Mouse (Mus musculus): Measurements from ENCODE around the gene Vhl. TPM values are rescaled to one million over a fixed set of nuclear protein-coding genes. Genes with fewer than 3 reads are reported as not detected.
"Not testable (repeated sequence)": the region's sequence is repeated elsewhere in the genome, so short reads cannot be mapped to it uniquely, and the experiment has no call there.

Gene Vhl
- polyA plus RNA-seq, 1 experiment from 2014 or later, result 7.8 TPM

DNA sequence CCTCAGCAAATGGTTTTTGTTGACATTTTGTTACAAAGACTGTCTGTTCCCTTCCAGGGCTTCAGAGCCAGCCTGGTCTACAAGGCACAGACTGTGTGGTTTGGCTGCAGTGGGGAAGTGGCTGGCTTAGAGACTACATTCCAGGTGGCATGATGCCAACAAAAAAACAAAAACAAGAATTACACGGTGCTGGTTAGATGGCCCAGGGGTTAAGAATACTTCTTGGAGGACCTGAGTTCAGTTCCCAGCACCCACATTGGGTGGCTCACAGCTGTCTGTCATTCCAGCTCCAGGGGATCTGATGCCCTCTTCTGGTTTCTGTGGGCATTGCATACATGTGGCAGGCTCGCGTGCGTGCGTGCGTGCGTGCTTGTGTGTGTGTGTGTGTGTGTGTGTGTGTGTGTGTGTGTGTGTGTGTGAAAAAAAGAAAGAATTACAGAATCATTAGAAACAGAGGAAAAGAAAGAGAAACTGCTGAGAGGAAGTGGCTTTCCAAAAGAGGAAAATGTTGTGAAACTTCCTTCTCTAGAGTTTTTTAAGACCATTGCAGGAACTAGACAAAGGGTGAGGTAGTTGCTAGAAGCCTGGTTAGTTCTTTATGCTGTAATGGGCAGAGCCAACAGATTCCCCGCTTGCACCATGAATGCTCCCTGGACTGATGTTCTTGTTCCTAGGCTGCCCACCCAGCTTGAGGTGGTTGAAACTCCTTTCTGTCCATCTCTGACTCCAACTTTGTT lies 39.4 kb downstream of the Vhl start:
- 85% methylated on average over 8 of the region's 8 CpGs for WGBS (ENCODE audit: insufficient replicate concordance)
- H3K4me3 ChIP-seq (replicated peaks), result no peak overlapping the region
- DNase-seq (no peak), ATAC-seq (ENCODE audit: low read depth) (no peak)
- H3K27me3 ChIP-seq, result no peaks in the 10 kb centered on the region
- no peak overlapping the region for H3K4me2 ChIP-seq
- H3K9ac ChIP-seq, result no peak overlapping the region
- H3K4me1 ChIP-seq (replicated peaks), result peaks cover 41% of the 10 kb centered on the region
- H3K27ac ChIP-seq, result no peak overlapping the region
- H3K36me3 ChIP-seq, result peaks cover 4% of the 10 kb centered on the region; the same call in 1 of the 2 replicates
- peaks cover 4% of the 10 kb centered on the region for H3K9me3 ChIP-seq (replicated peaks)

DNA sequence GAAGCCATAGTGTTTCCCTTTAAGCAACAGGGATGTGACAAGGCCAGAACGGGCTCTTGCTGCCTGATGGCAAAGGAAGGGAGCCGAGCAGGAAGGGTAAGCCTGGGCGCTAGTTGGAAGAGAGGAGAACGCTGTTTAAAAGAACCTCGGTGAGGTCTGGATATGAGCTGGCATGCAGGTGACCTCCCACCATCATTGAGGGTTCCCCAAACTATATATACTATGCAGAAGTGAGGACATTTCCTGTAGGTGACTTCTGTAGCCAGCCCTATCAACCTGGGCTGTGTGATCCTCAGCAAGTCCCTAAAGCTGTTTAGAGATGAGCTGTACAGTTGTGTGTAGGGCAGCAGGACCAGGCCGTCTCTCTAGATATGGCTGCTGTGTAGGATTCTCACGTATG lies 40.5 kb downstream of the Vhl start:
- H3K27me3 ChIP-seq, result no peaks in the 10 kb centered on the region
- H3K4me3 ChIP-seq (replicated peaks), result no peak overlapping the region
- peaks cover 4% of the 10 kb centered on the region; the same call in 1 of the 2 replicates for H3K36me3 ChIP-seq
- peaks cover 4% of the 10 kb centered on the region for H3K9me3 ChIP-seq (replicated peaks)
- ATAC-seq (ENCODE audit: low read depth) (no peak), DNase-seq (no peak)
- peaks cover 48% of the 10 kb centered on the region for H3K4me1 ChIP-seq (replicated peaks)
- H3K9ac ChIP-seq, result no peak overlapping the region
- 70% methylated on average over 7 of the region's 7 CpGs for WGBS (ENCODE audit: insufficient replicate concordance)
- H3K4me2 ChIP-seq, result no peak overlapping the region
- no peak overlapping the region for H3K27ac ChIP-seq

DNA sequence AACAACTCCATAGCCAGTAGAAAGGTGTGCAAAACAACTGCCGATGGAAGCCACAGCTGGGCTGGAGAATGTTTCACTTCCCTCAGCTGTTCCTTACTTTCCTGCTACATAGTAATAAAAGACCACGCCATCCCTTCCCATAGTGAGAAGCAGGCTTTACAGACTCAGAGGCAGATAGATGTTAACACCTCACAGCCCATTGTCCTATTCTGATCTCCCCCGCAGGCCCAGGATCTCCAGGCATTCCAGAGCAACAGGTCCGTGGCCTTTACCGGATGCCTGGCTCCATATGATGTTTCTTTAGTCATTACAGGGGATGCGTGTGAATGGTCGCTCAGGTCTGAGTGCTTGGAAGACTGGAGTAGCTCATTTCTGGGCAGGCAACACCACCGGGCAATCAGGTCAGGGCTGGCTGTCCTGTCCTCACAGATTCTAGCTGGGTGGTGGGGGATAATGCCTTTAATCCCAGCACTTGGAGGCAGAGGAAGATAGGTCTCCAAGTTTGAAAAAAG lies 43.9 kb downstream of the Vhl start:
- no peaks in the 10 kb centered on the region for H3K27me3 ChIP-seq
- no peak overlapping the region for H3K27ac ChIP-seq
- H3K9me3 ChIP-seq (replicated peaks), result peaks cover 6% of the 10 kb centered on the region
- H3K4me1 ChIP-seq (replicated peaks), result peaks cover 37% of the 10 kb centered on the region
- no peak overlapping the region for H3K4me3 ChIP-seq (replicated peaks)
- ATAC-seq (ENCODE audit: low read depth) (no peak), DNase-seq (no peak)
- H3K36me3 ChIP-seq, result peaks cover 14% of the 10 kb centered on the region; the same call in 1 of the 2 replicates
- 74% methylated on average over 8 of the region's 8 CpGs for WGBS (ENCODE audit: insufficient replicate concordance)
- H3K4me2 ChIP-seq, result no peak overlapping the region
- no peak overlapping the region for H3K9ac ChIP-seq

DNA sequence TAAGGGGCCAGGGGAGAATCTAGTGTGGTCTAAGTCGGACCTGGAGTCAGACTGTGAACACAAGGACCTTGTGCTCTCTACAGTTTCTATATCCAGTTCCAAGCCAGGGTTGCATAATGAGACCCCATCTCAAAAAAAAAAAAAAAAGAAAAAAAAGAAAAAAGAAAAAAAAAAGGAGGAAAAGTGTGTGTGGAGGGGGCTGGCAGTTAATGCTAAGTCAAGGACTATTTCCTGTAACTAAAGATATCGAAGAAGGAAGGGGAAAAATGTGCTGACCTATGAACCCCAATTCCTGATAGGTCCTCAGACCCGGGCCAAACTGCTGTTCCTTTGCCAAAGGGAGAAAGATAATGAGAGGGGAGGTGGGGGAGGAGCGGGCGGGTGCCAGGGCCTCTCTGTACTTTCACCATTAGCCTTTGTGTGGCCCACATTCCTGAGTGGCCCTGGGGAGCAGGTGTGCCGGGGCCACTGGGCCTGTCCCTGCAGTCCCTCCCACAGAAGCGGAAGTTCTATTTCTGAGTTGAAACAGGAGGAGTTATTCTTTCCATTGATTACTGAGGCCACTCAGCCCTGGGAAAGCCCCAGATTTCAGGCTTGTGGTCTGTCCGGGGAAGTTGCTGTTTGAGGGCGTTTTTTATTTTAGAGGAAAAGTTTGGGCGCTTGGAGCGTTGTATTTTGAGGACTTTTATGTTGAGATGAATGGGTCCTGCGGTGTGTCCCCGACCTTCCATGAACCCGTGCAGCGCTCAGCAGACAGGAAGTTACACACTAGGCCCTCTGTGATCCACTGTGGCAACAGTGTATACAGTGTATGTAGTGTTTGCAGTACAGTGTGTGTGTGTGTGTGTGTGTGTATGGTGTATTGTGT lies 44.8 kb downstream of the Vhl start:
- H3K27ac ChIP-seq, result peak overlapping the region; percentile 58
- peak overlapping the region; percentile 7 for H3K4me2 ChIP-seq
- 0 out of 2 replicates have a peak, but pooled peaks cover 3% of the 10 kb centered on the region for H3K9me3 ChIP-seq (replicated peaks)
- H3K36me3 ChIP-seq, result peaks cover 17% of the 10 kb centered on the region; the same call in 1 of the 2 replicates
- H3K4me3 ChIP-seq (replicated peaks), result no peak overlapping the region
- H3K27me3 ChIP-seq, result no peaks in the 10 kb centered on the region
- DNase-seq, result no peak
- H3K9ac ChIP-seq, result 0 out of 2 replicates have a peak overlapping the region, but pooled peaks have one; percentile 3
- peaks cover 40% of the 10 kb centered on the region for H3K4me1 ChIP-seq (replicated peaks)
- WGBS (ENCODE audit: insufficient replicate concordance), result 18% methylated on average over 15 of the region's 15 CpGs
- ATAC-seq (ENCODE audit: low read depth), result peak; percentile 64

DNA sequence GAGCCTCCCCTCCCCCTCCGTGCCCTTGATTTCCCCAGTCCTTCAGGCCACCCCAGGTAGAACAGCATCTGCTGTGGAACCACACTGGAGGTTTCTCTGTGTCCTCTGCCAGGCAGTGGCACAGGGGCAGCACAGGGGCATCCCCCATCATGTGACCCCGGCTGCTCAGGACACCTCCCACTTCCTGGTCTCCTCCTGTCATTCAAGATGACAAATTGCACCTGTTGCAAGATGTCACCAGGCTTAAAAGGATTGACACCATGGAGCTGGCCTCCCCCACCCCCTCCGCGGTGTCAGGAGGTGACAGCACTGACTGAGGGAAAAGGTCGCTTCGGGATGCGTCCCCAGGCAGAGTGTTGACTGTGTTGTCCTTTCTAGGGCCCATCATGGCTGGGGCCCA lies 46.1 kb downstream of the Vhl start:
- Histone ChIP-seq H3K9ac (no peak overlapping the region), H3K4me3 (replicated peaks) (no peak overlapping the region), H3K27ac (peak overlapping the region; percentile 58), H3K36me3 (peaks cover 17% of the 10 kb centered on the region; the same call in 1 of the 2 replicates), H3K9me3 (replicated peaks) (0 out of 2 replicates have a peak, but pooled peaks cover 3% of the 10 kb centered on the region), H3K4me1 (replicated peaks) (peaks cover 40% of the 10 kb centered on the region), H3K27me3 (no peaks in the 10 kb centered on the region), H3K4me2 (no peak overlapping the region)
- DNase-seq (no peak), ATAC-seq (ENCODE audit: low read depth) (peak; percentile 24; the same call in 1 of the 2 replicates)
- WGBS (ENCODE audit: insufficient replicate concordance), result 78% methylated on average over 7 of the region's 7 CpGs

DNA sequence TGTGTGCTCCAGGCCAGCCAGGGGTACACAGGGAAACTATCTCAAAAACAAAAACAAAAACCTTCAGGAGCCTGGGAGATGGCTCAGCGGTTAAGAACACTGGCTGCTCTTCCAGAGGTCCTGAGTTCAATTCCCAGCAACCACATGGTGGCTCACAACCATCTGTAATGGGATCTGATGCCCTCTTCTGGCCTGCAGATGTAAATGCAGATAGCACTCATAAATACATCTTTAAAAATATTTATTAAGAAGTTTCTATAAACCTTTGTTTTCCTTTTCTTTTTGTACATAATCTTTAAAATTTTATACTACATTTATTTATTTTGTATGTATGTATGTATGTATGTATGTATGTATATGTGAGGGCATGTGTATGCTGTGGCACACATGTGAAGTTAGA lies 48.3 kb downstream of the Vhl start:
- DNase-seq; H3K27me3 ChIP-seq; H3K27ac ChIP-seq; H3K9ac ChIP-seq; H3K4me2 ChIP-seq; ATAC-seq (ENCODE audit: low read depth); H3K4me3 ChIP-seq (replicated peaks); H3K9me3 ChIP-seq (replicated peaks): not testable (repeated sequence)
- H3K4me1 ChIP-seq (replicated peaks), result peaks cover 32% of the 10 kb centered on the region
- 74% methylated on average over 1 of the region's 1 CpGs for WGBS (ENCODE audit: insufficient replicate concordance)
- H3K36me3 ChIP-seq, result peaks cover 17% of the 10 kb centered on the region; the same call in 1 of the 2 replicates

DNA sequence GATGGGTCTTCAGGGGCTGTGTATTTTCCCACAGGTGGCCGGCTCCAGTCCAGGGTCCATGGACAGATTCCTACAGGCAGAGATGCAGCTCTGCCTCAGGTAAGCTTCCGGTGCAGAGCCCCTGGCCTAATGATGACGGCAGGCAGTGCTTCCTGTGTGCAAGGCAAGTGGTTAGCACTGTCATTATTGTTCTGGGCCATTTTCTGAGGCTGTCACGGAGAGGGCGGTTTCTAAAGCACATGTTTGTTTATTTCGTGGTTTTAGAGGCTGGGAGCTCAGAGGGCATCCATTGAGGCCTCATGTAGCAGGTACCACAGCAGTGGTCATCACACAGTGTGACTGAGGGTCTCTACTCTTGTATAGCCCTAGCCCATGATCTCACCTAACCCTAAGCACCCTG lies 49.2 kb downstream of the Vhl start:
- Histone ChIP-seq H3K4me2 (no peak overlapping the region), H3K27ac (peak overlapping the region; percentile 5; the same call in 1 of the 2 replicates)
- WGBS (ENCODE audit: insufficient replicate concordance), result 66% methylated on average over 6 of the region's 6 CpGs

DNA sequence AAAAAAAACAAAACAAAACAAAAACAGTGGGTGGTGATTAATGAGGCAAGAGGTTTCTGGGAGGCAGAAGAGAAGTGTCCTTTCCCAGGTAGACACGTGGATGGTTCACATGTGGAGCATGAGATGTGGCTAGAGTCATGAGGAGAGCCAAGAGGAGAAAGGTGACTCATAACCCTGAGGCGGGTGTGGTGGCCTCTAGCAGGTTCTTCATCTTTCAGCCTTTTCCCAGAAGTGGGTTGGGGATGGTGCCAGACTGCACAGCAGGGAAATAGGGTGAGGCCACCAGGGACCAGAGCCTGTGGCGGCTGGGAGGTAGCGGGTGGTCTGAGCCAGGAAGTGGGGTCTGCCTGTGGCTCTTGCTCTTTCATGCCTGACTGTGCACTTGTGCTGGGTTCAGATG lies 51.5 kb downstream of the Vhl start:
- 68% methylated on average over 4 of the region's 4 CpGs for whole genome bisulfite sequencing (ENCODE audit: insufficient replicate concordance)
- ATAC-seq (ENCODE audit: low read depth), result no peak
- no peak for DNase-seq

More for the DNA sequence above, 49.2 kb downstream of the Vhl start:
- peaks cover 27% of the 10 kb centered on the region for H3K4me1 ChIP-seq (replicated peaks)
- 0 out of 2 replicates have a peak, but pooled peaks cover 3% of the 10 kb centered on the region for H3K9me3 ChIP-seq (replicated peaks)
- DNase-seq, result no peak
- no peak for ATAC-seq (ENCODE audit: low read depth)
- H3K9ac ChIP-seq, result 0 out of 2 replicates have a peak overlapping the region, but pooled peaks have one; percentile 1
- H3K4me3 ChIP-seq (replicated peaks), result no peak overlapping the region
- peaks cover 17% of the 10 kb centered on the region; the same call in 1 of the 2 replicates for H3K36me3 ChIP-seq
- H3K27me3 ChIP-seq, result no peaks in the 10 kb centered on the region

DNA sequence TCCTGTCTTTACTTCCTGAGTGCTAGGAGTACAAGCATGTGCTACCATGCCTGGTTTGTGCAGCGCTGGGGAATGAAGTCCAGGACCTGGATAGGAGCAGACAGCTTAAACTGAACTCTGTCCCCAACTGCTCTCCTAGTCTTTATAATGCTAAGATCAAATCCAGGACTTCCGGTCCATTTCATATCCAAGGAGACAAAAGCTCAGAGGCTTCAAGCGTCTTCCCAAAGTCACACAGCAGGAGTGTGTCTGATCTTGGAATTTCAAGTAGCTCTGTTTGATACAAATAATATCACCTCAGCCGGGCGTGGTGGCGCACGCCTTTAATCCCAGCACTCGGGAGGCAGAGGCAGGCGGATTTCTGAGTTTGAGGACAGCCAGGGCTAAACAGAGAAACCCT lies 52.2 kb downstream of the Vhl start:
- H3K9me3 ChIP-seq (replicated peaks), result 0 out of 2 replicates have a peak, but pooled peaks cover 3% of the 10 kb centered on the region
- peaks cover 22% of the 10 kb centered on the region for H3K4me1 ChIP-seq (replicated peaks)
- no peak overlapping the region for H3K4me3 ChIP-seq (replicated peaks)
- ATAC-seq (ENCODE audit: low read depth) (no peak), DNase-seq (no peak)
- 89% methylated on average over 9 of the region's 9 CpGs for WGBS (ENCODE audit: insufficient replicate concordance)
- H3K4me2 ChIP-seq, result no peak overlapping the region
- H3K27ac ChIP-seq, result no peak overlapping the region
- H3K36me3 ChIP-seq, result peaks cover 23% of the 10 kb centered on the region; the same call in 1 of the 2 replicates
- no peak overlapping the region for H3K9ac ChIP-seq
- no peaks in the 10 kb centered on the region for H3K27me3 ChIP-seq

More for the DNA sequence above, 51.5 kb downstream of the Vhl start:
- Histone ChIP-seq H3K27me3 (no peaks in the 10 kb centered on the region), H3K9ac (no peak overlapping the region), H3K27ac (no peak overlapping the region), H3K4me2 (no peak overlapping the region), H3K4me1 (replicated peaks) (peaks cover 18% of the 10 kb centered on the region), H3K36me3 (peaks cover 23% of the 10 kb centered on the region; the same call in 1 of the 2 replicates), H3K4me3 (replicated peaks) (no peak overlapping the region), H3K9me3 (replicated peaks) (0 out of 2 replicates have a peak, but pooled peaks cover 3% of the 10 kb centered on the region)

DNA sequence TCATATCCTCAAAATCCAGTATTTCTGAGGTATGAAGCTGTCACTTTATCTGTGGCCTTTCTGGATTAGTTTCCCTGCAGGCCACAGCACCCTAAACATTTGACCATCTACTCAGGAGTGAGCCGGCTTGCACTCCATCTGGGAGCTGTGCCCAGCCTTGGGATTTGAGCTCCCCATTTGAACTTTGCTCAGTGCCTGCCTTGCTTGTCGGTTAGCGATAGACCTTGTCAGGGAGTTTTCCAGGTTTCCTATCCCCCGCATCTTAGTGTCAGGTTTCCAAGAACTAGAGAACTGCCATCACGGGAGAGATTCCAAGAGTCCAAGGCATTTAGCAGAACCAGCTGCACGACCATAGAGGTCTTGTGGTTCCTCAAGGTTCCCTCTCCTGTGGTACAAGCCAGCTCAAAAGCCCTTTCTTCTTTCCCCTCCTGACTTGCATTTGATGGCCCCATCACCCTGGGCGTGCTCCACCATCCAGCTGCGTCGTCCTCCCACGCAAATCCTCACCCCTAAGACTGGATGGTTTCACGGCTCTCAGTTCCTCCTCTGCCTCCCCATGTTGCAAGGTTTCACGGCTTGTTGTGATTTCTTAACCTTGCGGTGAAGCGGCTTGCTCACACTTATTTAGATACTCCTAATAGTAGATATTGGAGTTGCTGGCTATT lies 53.4 kb downstream of the Vhl start:
- Histone ChIP-seq H3K9me3 (replicated peaks) (no peaks in the 10 kb centered on the region), H3K27me3 (no peaks in the 10 kb centered on the region), H3K36me3 (peaks cover 14% of the 10 kb centered on the region; the same call in 1 of the 2 replicates), H3K4me2 (no peak overlapping the region), H3K4me3 (replicated peaks) (no peak overlapping the region), H3K27ac (no peak overlapping the region), H3K4me1 (replicated peaks) (peaks cover 31% of the 10 kb centered on the region), H3K9ac (no peak overlapping the region)
- 74% methylated on average over 14 of the region's 14 CpGs for WGBS (ENCODE audit: insufficient replicate concordance)
- no peak for ATAC-seq (ENCODE audit: low read depth)
- no peak for DNase-seq

All from liver, embryonic 13.5 days (tissue).